Mouse (Mus musculus) spleen, adult 2 months (tissue): ENCODE measurements around the gene Atg10.

Experiments used
- CTCF ChIP-seq: fragments of 200-500 bp; IDR thresholded peaks from 2 replicates; pipeline ENCODE4 v1.5.1; 2011; ENCODE audit warnings: mild to moderate bottlenecking, inconsistent platforms; ENCODE audit not compliant: insufficient read depth, insufficient read length, insufficient replicate concordance; ENCODE audit errors: extremely low read depth
- POLR2A ChIP-seq: fragments of 200-500 bp; IDR thresholded peaks from 2 replicates; pipeline ENCODE4 v1.6.1; 2011; ENCODE audit warnings: low read depth, low read length, inconsistent platforms

GRCm38 (mm10) chr13:91157429-91157828 lies 66.3 kb downstream of the Atg10 start:
- no peak for TF ChIP-seq POLR2A
- TF ChIP-seq CTCF, result no peak
